Mouse (Mus musculus) limb, embryonic 10.5 days (tissue): ENCODE measurements around the gene Cfap54. TPM values are rescaled to one million over a fixed set of nuclear protein-coding genes. Genes with fewer than 3 reads are reported as not detected.

Source experiments
- DNase-seq: peaks from one replicate; pipeline ENCODE4 v3.0.0-alpha.2; 2017; ENCODE audit warnings: low spot score
- H3K27ac ChIP-seq: fragments of 300-500 bp; sonication (generic); 2 replicates; pipeline ENCODE4 v1.5.1; 2016; ENCODE audit warnings: mild to moderate bottlenecking
- H3K27me3 ChIP-seq: fragments of 300-500 bp; sonication (generic); 2 replicates; pipeline ENCODE4 v1.6.1; 2016; ENCODE audit warnings: low read depth, mild to moderate bottlenecking; ENCODE audit not compliant: poor library complexity, severe bottlenecking
- H3K36me3 ChIP-seq: fragments of 300-500 bp; sonication (generic); 2 replicates; pipeline ENCODE4 v1.6.1; 2016; ENCODE audit warnings: mild to moderate bottlenecking, moderate library complexity
- H3K4me1 ChIP-seq: fragments of 300-500 bp; sonication (generic); 2 replicates; pipeline ENCODE4 v1.6.1; 2016
- H3K4me3 ChIP-seq: fragments of 300-500 bp; sonication (generic); 2 replicates; pipeline ENCODE4 v1.5.1; 2016; ENCODE audit warnings: mild to moderate bottlenecking, moderate library complexity
- H3K9me3 ChIP-seq: fragments of 300-500 bp; sonication (generic); replicated peaks from 2 replicates; pipeline ENCODE4 v1.6.1; 2016; ENCODE audit warnings: mild to moderate bottlenecking
- WGBS: fragments of 180-500 bp; shearing (Covaris S2); methylation state at CpG from one replicate; pipeline ENCODE4 v1.1.7; 2016; 5-methylcytosine and 5-hydroxymethylcytosine counted together
- polyA plus RNA-seq: library from polyadenylated mRNA; unstranded; fragments of >200 nt; fragmentation: Nextera tagmentation; extraction: Ambion mirVana; gene quantifications from 2 replicates; pipeline ENCODE4 v1.2.1, GENCODE M21; 2016

Gene Cfap54
- polyA plus RNA-seq, 1 experiment from 2014 or later, result 0.08 TPM

DNA sequence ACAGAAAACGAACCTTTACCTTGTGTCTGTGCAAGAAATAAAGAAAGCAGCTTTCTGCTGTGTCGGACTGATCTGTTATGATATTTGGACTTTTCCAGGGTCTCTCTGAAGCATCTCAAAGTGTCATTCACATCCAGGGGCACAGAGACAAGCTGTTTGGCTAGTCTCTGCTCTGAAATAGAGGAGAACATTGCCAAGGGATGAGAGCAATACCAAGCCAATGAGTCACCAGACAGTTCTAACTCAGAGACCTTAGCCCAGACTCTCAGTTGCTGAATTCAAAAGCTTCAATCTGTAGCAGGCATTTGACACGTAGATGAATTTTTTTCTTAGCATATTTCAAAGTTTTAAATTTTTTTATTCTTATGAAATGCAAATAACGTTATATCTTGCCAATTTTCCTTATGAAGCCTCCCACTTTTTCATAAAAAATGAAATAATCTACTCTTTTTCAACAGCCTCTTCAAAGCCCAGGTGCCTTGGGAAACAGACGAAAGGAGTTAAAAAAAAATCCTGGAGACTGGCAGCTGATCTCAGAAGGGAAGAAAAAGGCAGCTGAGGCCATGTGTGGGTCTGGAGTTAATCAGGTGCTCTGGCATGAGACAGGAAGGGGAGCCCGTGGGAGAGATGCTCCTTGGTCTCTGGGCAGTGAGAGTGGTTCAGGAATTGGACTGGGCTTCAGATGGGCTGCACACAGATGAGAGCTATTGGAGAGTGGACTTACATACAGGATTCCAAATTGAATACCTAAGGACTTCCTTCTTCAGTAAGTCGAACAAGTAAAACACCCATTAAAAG, 138.4 kb downstream of the Cfap54 start:
- H3K9me3 ChIP-seq, result no peaks in the 10 kb centered on the region
- WGBS, result 69% methylated on average over 7 of the region's 7 CpGs
- peaks cover 9% of the 10 kb centered on the region for H3K4me1 ChIP-seq
- H3K4me3 ChIP-seq, result no peak overlapping the region
- no peaks in the 10 kb centered on the region for H3K27me3 ChIP-seq
- H3K27ac ChIP-seq, result no peak overlapping the region
- peak; percentile 36 for DNase-seq
- no peaks in the 10 kb centered on the region for H3K36me3 ChIP-seq

DNA sequence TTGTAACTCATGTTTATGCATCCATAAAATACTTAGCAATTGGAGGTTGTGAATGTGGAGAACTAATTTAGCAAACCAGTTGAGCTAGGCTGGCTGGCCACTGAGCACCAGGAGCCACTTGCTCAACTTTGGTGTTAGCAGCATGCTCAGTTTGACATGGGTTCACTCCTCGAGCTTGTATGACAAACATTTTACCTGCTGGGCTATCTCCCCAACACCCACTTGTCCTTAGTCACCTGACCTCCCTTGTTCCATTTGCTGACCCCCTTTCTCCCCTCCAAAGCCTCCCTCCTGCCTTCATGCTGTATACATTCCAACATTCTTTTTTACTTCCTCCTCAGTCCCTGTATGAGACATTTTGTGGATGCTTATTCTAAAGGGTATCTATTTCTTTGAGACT, 139.8 kb downstream of the Cfap54 start:
- H3K36me3 ChIP-seq, result no peaks in the 10 kb centered on the region
- peaks cover 12% of the 10 kb centered on the region for H3K4me1 ChIP-seq
- WGBS, result 76% methylated on average over 1 of the region's 1 CpGs
- no peak for DNase-seq
- no peak overlapping the region for H3K4me3 ChIP-seq
- no peak overlapping the region for H3K27ac ChIP-seq
- no peaks in the 10 kb centered on the region for H3K27me3 ChIP-seq
- H3K9me3 ChIP-seq, result no peaks in the 10 kb centered on the region

DNA sequence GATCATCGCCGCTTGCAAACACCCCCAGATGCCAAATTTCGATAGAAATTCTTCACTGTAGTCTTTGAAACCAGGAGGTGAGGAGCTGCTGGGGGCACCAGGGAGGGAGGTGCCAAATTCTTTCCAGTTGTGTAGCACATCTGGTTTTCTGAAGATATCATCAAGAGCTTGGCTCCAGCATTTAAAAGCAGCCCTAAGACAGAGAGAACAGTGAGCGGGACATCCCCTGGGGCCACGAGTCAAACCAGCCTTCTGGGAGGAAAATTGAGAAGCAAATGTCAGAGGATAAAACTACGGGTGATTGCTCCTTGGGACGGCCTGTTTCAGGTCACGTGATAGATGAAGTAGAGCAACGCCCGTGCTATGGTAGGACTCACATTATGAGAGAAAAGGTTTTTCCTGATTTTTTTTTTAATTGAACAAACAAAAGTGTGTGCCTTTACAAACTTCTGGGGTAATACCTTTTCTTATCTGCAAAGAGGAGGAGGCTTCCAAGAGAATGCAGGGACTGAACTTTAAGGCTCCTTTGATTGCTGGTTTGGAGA, 143.6 kb downstream of the Cfap54 start:
- Histone ChIP-seq H3K36me3 (no peaks in the 10 kb centered on the region), H3K27me3 (no peaks in the 10 kb centered on the region), H3K9me3 (no peaks in the 10 kb centered on the region), H3K4me1 (peaks cover 7% of the 10 kb centered on the region; the same call in 1 of the 2 replicates), H3K27ac (no peak overlapping the region), H3K4me3 (no peak overlapping the region)
- 67% methylated on average over 10 of the region's 10 CpGs for WGBS
- no peak for DNase-seq

DNA sequence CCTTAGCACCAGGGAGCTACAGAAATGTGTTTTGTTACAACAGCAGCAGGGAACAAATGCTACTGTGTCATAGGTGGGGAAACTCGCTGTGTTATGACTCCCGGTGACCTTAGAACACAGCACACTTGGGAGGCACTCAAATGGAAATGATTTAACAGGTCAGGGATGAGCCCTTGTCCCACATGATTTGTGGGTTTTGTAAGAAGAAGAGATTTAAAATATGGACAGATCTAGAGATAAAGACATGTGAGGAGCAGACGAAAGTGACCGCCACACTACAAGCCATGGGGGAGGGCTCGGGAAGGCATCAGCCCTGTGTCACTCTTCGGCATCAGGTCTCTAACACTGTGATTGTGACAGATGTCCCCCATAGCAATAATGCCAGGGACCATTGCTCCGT, 144.3 kb downstream of the Cfap54 start:
- Histone ChIP-seq H3K27me3 (no peaks in the 10 kb centered on the region), H3K4me1 (peaks cover 2% of the 10 kb centered on the region; the same call in 1 of the 2 replicates), H3K27ac (no peak overlapping the region), H3K9me3 (no peaks in the 10 kb centered on the region), H3K4me3 (no peak overlapping the region), H3K36me3 (no peaks in the 10 kb centered on the region)
- DNase-seq, result no peak
- 72% methylated on average over 7 of the region's 7 CpGs for WGBS

DNA sequence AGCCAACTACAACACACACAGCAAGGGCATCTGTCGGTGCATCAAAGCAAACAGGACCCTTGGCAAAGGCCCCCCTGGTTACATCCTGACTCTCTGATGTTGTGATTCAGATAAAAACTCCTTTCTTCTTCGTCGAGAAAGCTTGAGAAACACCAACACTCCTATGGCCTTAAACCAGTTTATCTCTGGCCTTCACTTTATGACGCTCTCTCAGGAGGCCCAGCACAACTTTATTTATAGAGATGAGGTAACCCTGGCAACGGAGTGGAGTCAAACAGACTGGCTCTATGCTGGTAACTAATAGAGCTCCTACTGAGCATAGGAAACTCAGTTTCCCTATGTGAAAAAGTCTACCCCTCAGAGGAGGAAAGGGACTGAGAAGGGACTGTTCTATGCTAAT, 146.9 kb downstream of the Cfap54 start:
- DNase-seq, result no peak

DNA sequence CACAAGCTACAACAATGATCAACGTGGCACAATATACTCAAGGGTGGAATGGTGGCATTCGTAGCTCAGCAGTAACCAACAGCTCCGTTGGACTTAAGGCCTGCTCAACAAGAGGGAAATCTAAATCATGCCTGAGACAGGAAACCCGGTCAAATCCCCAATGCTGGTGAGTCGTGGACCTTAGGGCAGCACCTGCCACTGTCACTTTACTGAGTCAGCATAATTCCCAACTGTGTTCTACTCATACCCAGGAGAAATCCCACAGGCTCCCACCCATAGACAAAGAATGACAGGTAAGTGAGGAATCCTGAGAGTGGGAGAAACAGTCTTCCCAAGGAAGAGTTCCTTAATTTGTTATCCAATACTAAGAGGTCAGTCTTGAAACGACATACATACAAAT, 147.8 kb downstream of the Cfap54 start:
- peaks cover 2% of the 10 kb centered on the region; the same call in 1 of the 2 replicates for H3K4me1 ChIP-seq
- H3K27me3 ChIP-seq, result no peaks in the 10 kb centered on the region
- no peaks in the 10 kb centered on the region for H3K9me3 ChIP-seq
- no peaks in the 10 kb centered on the region for H3K36me3 ChIP-seq
- no peak for DNase-seq
- 87% methylated on average over 6 of the region's 6 CpGs for WGBS
- no peak overlapping the region for H3K4me3 ChIP-seq
- no peak overlapping the region for H3K27ac ChIP-seq

More for the DNA sequence above, 146.9 kb downstream of the Cfap54 start:
- Histone ChIP-seq H3K36me3 (no peaks in the 10 kb centered on the region), H3K9me3 (no peaks in the 10 kb centered on the region), H3K4me1 (peaks cover 2% of the 10 kb centered on the region; the same call in 1 of the 2 replicates), H3K27ac (no peak overlapping the region), H3K27me3 (no peaks in the 10 kb centered on the region), H3K4me3 (no peak overlapping the region)
- 32% methylated on average over 5 of the region's 5 CpGs for WGBS

DNA sequence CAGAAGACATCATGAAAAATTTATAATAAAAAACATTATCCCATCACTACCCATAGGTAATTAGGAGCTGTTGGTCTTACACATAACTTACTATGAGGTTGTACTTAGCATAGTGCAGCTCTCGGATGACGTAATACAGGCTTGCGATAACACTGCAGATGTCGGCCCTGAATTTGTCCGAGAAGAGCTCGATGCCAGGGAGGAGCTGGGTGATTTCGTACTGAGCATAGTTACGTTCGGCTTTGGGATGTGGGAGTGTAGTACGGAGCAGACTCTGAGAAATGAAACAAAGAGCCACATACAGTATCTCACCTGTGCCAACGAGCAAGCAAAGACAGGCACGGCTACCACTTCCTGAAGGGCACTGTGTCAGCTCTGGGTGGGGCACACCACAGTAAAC, 149.0 kb downstream of the Cfap54 start:
- Histone ChIP-seq H3K27me3 (no peaks in the 10 kb centered on the region), H3K36me3 (no peaks in the 10 kb centered on the region), H3K4me1 (no peaks in the 10 kb centered on the region), H3K9me3 (no peaks in the 10 kb centered on the region), H3K27ac (no peak overlapping the region), H3K4me3 (no peak overlapping the region)
- 94% methylated on average over 12 of the region's 12 CpGs for WGBS
- DNase-seq, result no peak

DNA sequence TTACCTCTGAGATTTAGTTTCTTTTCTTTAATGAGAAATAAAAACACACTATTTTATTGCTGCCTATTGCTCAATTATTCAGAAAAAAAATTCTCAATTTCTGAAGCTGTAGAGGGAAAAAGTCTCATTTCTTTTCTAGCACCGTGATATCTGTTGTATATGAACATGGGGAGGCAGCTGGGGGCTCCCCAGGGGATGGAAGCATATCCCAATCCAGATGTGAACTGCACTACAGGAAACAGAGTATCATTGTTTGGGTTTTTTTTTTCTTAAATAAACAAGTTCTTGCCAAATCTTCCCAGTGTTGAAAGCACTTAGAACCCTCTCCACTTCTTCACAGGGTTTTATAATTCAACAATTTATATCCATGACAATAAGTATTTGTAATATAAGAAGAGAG, 151.4 kb downstream of the Cfap54 start:
- Histone ChIP-seq H3K4me1 (no peaks in the 10 kb centered on the region), H3K27ac (no peak overlapping the region), H3K27me3 (no peaks in the 10 kb centered on the region), H3K9me3 (no peaks in the 10 kb centered on the region), H3K36me3 (no peaks in the 10 kb centered on the region), H3K4me3 (no peak overlapping the region)
- 84% methylated on average over 1 of the region's 1 CpGs for WGBS
- DNase-seq, result no peak

DNA sequence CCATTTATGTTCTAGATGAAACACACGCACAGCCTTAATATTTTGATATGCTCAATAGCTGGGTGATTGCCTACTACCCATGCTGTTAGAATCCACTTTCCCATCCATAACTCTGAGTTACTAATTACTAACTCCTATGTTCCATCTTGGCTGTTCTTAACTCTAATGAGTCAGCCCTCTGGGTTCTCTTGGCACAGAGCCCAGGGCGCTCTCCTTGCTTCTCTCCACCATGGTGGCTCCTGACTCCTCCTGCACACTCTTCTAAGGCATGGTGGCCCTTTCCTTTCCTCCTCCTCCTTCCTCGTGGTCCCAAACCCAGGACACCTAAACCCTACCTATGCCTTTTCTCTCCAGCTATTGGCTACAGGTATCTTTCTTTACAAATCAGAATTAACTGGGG, 153.2 kb downstream of the Cfap54 start:
- WGBS, result 89% methylated on average over 3 of the region's 3 CpGs
- no peak overlapping the region for H3K4me3 ChIP-seq
- H3K36me3 ChIP-seq, result no peaks in the 10 kb centered on the region
- no peaks in the 10 kb centered on the region for H3K27me3 ChIP-seq
- no peaks in the 10 kb centered on the region for H3K9me3 ChIP-seq
- H3K27ac ChIP-seq, result no peak overlapping the region
- DNase-seq, result no peak
- no peaks in the 10 kb centered on the region for H3K4me1 ChIP-seq

DNA sequence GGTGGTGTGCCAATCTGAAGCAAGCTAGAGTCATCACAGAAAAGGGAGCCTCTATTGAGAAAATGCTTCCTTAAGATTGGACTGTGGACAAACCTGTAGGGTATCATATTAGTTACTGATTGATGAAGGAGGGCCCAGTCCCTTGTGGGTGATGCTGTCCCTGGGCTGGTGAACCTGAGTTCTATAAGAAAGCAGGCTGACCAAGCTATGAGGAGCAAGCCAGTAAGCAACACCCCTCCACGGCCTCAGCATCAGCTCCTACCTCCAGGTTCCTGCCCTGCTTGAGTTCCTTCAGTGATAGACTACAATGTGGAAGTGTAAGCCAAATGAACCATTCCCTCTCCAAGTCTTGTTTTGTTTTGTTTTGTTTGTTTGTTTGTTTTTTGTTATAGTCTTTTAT, 162.9 kb downstream of the Cfap54 start:
- H3K9me3 ChIP-seq, result no peaks in the 10 kb centered on the region
- 85% methylated on average over 1 of the region's 1 CpGs for WGBS

DNA sequence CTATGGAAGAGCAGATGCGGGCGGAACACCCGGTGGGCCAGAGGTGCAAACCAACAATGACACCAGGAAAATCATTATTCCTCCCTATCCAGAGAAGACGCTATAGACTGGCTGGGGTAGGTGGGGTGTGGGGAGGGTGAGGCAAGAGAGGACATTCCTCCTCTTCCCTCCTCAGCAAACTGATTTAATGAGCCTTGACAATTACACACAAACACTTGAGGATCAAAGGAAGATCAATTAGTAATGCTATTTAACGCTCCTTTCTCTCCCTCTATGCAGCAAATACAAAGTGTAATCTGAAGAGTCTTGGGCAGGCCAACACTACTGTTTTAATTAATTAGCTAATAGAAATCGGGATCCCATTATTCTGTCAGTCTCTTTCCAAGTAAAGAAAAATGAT, 174.2 kb downstream of the Cfap54 start:
- Histone ChIP-seq H3K4me3 (no peak overlapping the region), H3K27me3 (no peaks in the 10 kb centered on the region), H3K9me3 (no peaks in the 10 kb centered on the region), H3K4me1 (no peaks in the 10 kb centered on the region), H3K36me3 (no peaks in the 10 kb centered on the region), H3K27ac (no peak overlapping the region)
- WGBS, result 68% methylated on average over 6 of the region's 6 CpGs
- no peak for DNase-seq

More for the DNA sequence above, 162.9 kb downstream of the Cfap54 start:
- Histone ChIP-seq H3K27me3 (no peaks in the 10 kb centered on the region), H3K4me1 (no peaks in the 10 kb centered on the region), H3K36me3 (no peaks in the 10 kb centered on the region), H3K27ac (no peak overlapping the region), H3K4me3 (no peak overlapping the region)
- no peak for DNase-seq

DNA sequence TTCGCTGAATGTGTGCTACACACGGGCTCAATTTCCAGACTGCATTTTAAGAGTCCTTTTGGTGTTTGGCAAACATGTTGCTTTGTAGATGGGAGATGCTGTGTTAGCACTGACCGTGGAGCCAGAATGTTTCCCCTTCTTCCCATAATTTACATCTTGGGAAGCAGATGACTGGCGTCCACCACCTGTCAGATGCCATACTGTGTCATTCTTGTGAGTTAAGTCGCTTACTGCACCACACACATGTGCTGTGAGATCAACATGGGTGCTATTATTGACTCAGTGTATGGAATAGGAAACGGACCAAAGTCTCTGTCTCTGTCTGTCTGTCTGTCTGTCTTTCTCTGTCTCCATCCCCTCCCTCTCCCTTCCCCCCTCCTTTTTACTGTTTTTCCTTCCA, 193.0 kb downstream of the Cfap54 start:
- Histone ChIP-seq H3K27ac (no peak overlapping the region), H3K27me3 (no peaks in the 10 kb centered on the region), H3K4me1 (no peaks in the 10 kb centered on the region), H3K36me3 (no peaks in the 10 kb centered on the region), H3K9me3 (no peaks in the 10 kb centered on the region), H3K4me3 (no peak overlapping the region)
- no peak for DNase-seq
- WGBS, result 89% methylated on average over 6 of the region's 6 CpGs

DNA sequence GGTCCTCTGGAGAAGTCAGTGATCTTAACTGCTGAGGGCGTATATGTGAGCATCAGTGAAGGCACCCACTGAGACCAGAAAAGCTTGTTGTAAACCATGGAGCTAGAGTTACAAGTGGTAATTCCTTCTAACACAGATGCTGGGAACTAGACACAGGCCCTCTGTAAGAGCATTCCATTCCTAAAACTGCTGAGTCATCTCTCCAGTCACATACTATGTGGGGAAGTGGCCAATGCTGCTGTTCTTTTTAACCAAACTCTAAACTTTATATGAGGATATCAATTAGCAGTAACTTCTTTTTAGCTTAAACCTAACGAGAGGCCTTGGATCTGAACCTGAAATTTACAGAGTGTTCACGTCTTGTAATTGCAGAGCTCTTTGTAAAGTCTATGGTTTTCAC, 203.4 kb downstream of the Cfap54 start:
- no peaks in the 10 kb centered on the region for H3K9me3 ChIP-seq
- no peaks in the 10 kb centered on the region for H3K4me1 ChIP-seq
- DNase-seq, result no peak
- no peaks in the 10 kb centered on the region for H3K27me3 ChIP-seq
- H3K36me3 ChIP-seq, result no peaks in the 10 kb centered on the region
- H3K4me3 ChIP-seq, result no peak overlapping the region
- H3K27ac ChIP-seq, result no peak overlapping the region
- 90% methylated on average over 3 of the region's 3 CpGs for WGBS
